Mouse (Mus musculus): ENCODE measurements around the gene Pafah1b1.

Pafah1b1 gene

GRCm38 (mm10) chr11:74737861-74738260 lies 13.4 kb upstream of the Pafah1b1 start:
- TF ChIP-seq GATA4 (IDR thresholded peaks at IDR 0.05; ENCODE audit: insufficient replicate concordance, low read length) = no peak

- no peak for TF ChIP-seq GATA4 (IDR thresholded peaks at IDR 0.05; ENCODE audit: insufficient replicate concordance, low read length)
Observed at GRCm38 (mm10) chr11:74734917-74735316, 10.4 kb upstream of the Pafah1b1 start.

- TF ChIP-seq GATA4 (IDR thresholded peaks at IDR 0.05; ENCODE audit: insufficient replicate concordance, low read length) = no peak
Observed at GRCm38 (mm10) chr11:74725181-74725580, 711 bp upstream of the Pafah1b1 start.

- TF ChIP-seq GATA4 (IDR thresholded peaks at IDR 0.05; ENCODE audit: insufficient replicate concordance, low read length) = no peak
Observed at GRCm38 (mm10) chr11:74723357-74724234, 874 bp downstream of the Pafah1b1 start.

GRCm38 (mm10) chr11:74721971-74722370 lies 2.5 kb downstream of the Pafah1b1 start:
- TF ChIP-seq GATA4 (IDR thresholded peaks at IDR 0.05; ENCODE audit: insufficient replicate concordance, low read length) = no peak

- TF ChIP-seq GATA4 (IDR thresholded peaks at IDR 0.05; ENCODE audit: insufficient replicate concordance, low read length) = no peak
Observed at GRCm38 (mm10) chr11:74721141-74721540, 3.3 kb downstream of the Pafah1b1 start.

GRCm38 (mm10) chr11:74720668-74721067 lies 3.8 kb downstream of the Pafah1b1 start:
- TF ChIP-seq GATA4 (IDR thresholded peaks at IDR 0.05; ENCODE audit: insufficient replicate concordance, low read length) = no peak

GRCm38 (mm10) chr11:74715971-74716525 lies 8.4 kb downstream of the Pafah1b1 start:
- TF ChIP-seq GATA4 (IDR thresholded peaks at IDR 0.05; ENCODE audit: insufficient replicate concordance, low read length) = no peak

GRCm38 (mm10) chr11:74710671-74711070 lies 13.8 kb downstream of the Pafah1b1 start:
- no peak for TF ChIP-seq GATA4 (IDR thresholded peaks at IDR 0.05; ENCODE audit: insufficient replicate concordance, low read length)

- TF ChIP-seq GATA4 (IDR thresholded peaks at IDR 0.05; ENCODE audit: insufficient replicate concordance, low read length) = no peak
Observed at GRCm38 (mm10) chr11:74708781-74709180, 15.7 kb downstream of the Pafah1b1 start.

GRCm38 (mm10) chr11:74704068-74704467 lies 20.4 kb downstream of the Pafah1b1 start:
- TF ChIP-seq GATA4 (IDR thresholded peaks at IDR 0.05; ENCODE audit: insufficient replicate concordance, low read length) = no peak

- no peak for TF ChIP-seq GATA4 (IDR thresholded peaks at IDR 0.05; ENCODE audit: insufficient replicate concordance, low read length)
Observed at GRCm38 (mm10) chr11:74699505-74699904, 25.0 kb downstream of the Pafah1b1 start.

- TF ChIP-seq GATA4 (IDR thresholded peaks at IDR 0.05; ENCODE audit: insufficient replicate concordance, low read length) = no peak
Observed at GRCm38 (mm10) chr11:74692151-74692550, 32.3 kb downstream of the Pafah1b1 start.

- TF ChIP-seq GATA4 (IDR thresholded peaks at IDR 0.05; ENCODE audit: insufficient replicate concordance, low read length) = no peak
Observed at GRCm38 (mm10) chr11:74675156-74675555, 49.3 kb downstream of the Pafah1b1 start.

GRCm38 (mm10) chr11:74674713-74675112 lies 49.8 kb downstream of the Pafah1b1 start:
- TF ChIP-seq GATA4 (IDR thresholded peaks at IDR 0.05; ENCODE audit: insufficient replicate concordance, low read length) = no peak

- TF ChIP-seq GATA4 (IDR thresholded peaks at IDR 0.05; ENCODE audit: insufficient replicate concordance, low read length) = no peak
Observed at GRCm38 (mm10) chr11:74673561-74673960, 50.9 kb downstream of the Pafah1b1 start.
